ENCODE assay signal across 13 mouse cellular contexts in the genomic region with DNA sequence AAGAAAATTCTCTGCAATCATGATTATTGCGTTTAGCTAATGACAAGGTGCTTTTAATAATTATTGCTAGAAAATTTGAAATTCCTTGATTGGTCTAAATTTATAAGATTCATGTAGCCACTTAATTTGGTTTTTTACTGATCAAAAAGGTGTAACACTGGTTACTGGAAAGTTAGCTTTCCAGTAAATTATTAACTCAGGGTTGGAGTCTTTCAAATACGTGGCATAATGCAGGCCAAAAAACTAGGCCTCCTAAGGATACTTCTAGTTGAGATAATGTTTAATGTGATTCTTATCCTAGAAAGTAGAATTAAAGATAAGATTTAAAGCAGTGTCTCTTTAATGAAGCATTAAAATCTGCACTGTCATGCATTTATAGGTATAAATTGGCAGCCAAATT. TPM values are rescaled to one million over a fixed set of nuclear protein-coding genes. Genes with fewer than 3 reads are reported as not detected.
DNase-seq lines count a peak whose midpoint lies in the region; TF ChIP-seq lines count a peak whose summit lies in the region.
"Not testable (repeated sequence)": the region's sequence is repeated elsewhere in the genome, so short reads cannot be mapped to it uniquely, and the experiment has no call there.
"Had no signal": no experiment of that assay in that cellular context is flagged by ENCODE, and none has a peak within 500 bp of the region (broad histone marks: within the 10 kb centered on the region; RNA-seq: fewer than 3 reads in every experiment).

No protein-coding gene starts in this region.

- not testable (repeated sequence) for H3K79me2 ChIP-seq in liver, adult 2 months (ENCODE audit: control insufficient read depth, insufficient read depth, low read length)

- 44% methylated on average over 2 of the region's 2 CpGs for WGBS in kidney, adult 2 months
- 25% methylated on average over 2 of the region's 2 CpGs for WGBS in liver, adult 2 months

- peak; percentile 56 for DNase-seq in kidney, adult 2 months
- DNase-seq in kidney, adult 9 months = peak; percentile 37
- DNase-seq in liver, adult 2 months (ENCODE audit: extremely low read depth, low read depth, low spot score) = peak; percentile 85

- peaks cover 17% of the 10 kb centered on the region for H3K9me3 ChIP-seq in ES-Bruce4 (replicated peaks; ENCODE audit: control insufficient read depth, insufficient read depth, low read length, poor library complexity, severe bottlenecking)

- not testable (repeated sequence) for H3K4me1 ChIP-seq in ES-Bruce4 (ENCODE audit: control insufficient read depth, insufficient read depth, low read length); kidney, adult 2 months (ENCODE audit: control insufficient read depth, insufficient read depth, low read length); liver, adult 2 months (ENCODE audit: control insufficient read depth, insufficient read depth, low read length)

- H3K27me3 ChIP-seq in ES-Bruce4 (ENCODE audit: control insufficient read depth, insufficient read depth, low read length, poor library complexity, severe bottlenecking); kidney, adult 2 months (replicated peaks; ENCODE audit: control insufficient read depth, insufficient read depth, low read length); liver, adult 2 months (ENCODE audit: control insufficient read depth, insufficient read depth, low read length): not testable (repeated sequence)

- TF ChIP-seq EP300 in ES-Bruce4 (IDR thresholded peaks at IDR 0.05; ENCODE audit: insufficient read depth, low read depth, low read length) = not testable (repeated sequence)

- peak overlapping the region; percentile 100 for H3K27ac ChIP-seq in ES-Bruce4 (ENCODE audit: insufficient read depth, low read length)
- not testable (repeated sequence) for H3K27ac ChIP-seq in kidney, adult 2 months (ENCODE audit: insufficient read depth, low read depth, low read length)
- H3K27ac ChIP-seq in liver, adult 2 months (replicated peaks; ENCODE audit: insufficient read depth, low read depth, low read length) = 0 out of 2 replicates have a peak overlapping the region, but pooled peaks have one; percentile 35

- TF ChIP-seq CTCF in ES-Bruce4 (IDR thresholded peaks at IDR 0.05; ENCODE audit: low read depth, low read length); kidney, adult 2 months (conservative IDR thresholded peaks at IDR 0.05; ENCODE audit: insufficient read depth, insufficient read length, low read depth, low read length); liver, adult 2 months (IDR thresholded peaks at IDR 0.05; ENCODE audit: low read depth, low read length): not testable (repeated sequence)

- not testable (repeated sequence) for H3K4me3 ChIP-seq in ES-Bruce4 (ENCODE audit: low read depth, low read length); kidney, adult 2 months (ENCODE audit: insufficient read depth, low read depth, low read length); liver, adult 2 months (ENCODE audit: insufficient read depth, low read depth, low read length)

- peak overlapping the region; percentile 96 for H3K9ac ChIP-seq in ES-Bruce4 (ENCODE audit: low read depth, poor library complexity, severe bottlenecking)
- H3K9ac ChIP-seq in liver, adult 2 months (ENCODE audit: low read depth, low read length) = not testable (repeated sequence)

- H3K36me3 ChIP-seq in ES-Bruce4 (ENCODE audit: control insufficient read depth, insufficient read depth, low read length, poor library complexity, severe bottlenecking); kidney, adult 2 months (ENCODE audit: control insufficient read depth, insufficient read depth, low read length); liver, adult 2 months (ENCODE audit: control insufficient read depth, insufficient read depth, low read length): not testable (repeated sequence)

- TF ChIP-seq POLR2A in ES-Bruce4 (IDR thresholded peaks at IDR 0.05; ENCODE audit: insufficient read depth, low read length); kidney, adult 2 months (IDR thresholded peaks at IDR 0.05; ENCODE audit: low read depth, low read length); liver, adult 2 months (IDR thresholded peaks at IDR 0.05; ENCODE audit: extremely low read depth, insufficient read depth, low read length): not testable (repeated sequence)

RNA-seq across cellular contexts. Expression of gene Serpina3n, which starts 28.2 kb away (rescaled TPM):
- polyA plus RNA-seq in ES-Bruce4 (2011; ENCODE audit: insufficient read depth, insufficient read length, low read depth, missing spikeins) = 0.94 and 0.99 TPM in 2 replicates
- polyA plus RNA-seq in kidney, adult 2 months (2012; rRNA removed) = 3.4 and 3.8 TPM in 2 replicates
- 169 and 210 TPM in 2 replicates for total RNA-seq in liver, adult 2 months (2014; rRNA removed)
- 377 and 464 TPM in 2 replicates for polyA plus RNA-seq in liver, adult 2 months (2012; rRNA removed)
- total RNA-seq: CH12.LX, G1E, MEL had no signal
- polyA plus RNA-seq: activated CD4-positive, CD25-positive, alpha-beta regulatory T cell, adult 4 months; C2C12; CD4-positive, CD25-positive, alpha-beta regulatory T cell, adult 4 months; G1E had no signal

RNA-seq across cellular contexts. Expression of gene Serpina3k, which starts 40.1 kb away (rescaled TPM):
- not detected in 2 replicates for polyA plus RNA-seq in ES-Bruce4 (2011; ENCODE audit: insufficient read depth, insufficient read length, low read depth, missing spikeins)
- polyA plus RNA-seq in kidney, adult 2 months (2012; rRNA removed) = 0.26 TPM in 1 of 2 replicates, not detected in the other
- total RNA-seq in liver, adult 2 months (2014; rRNA removed) = 10,536 and 14,457 TPM in 2 replicates
- polyA plus RNA-seq in liver, adult 2 months (2012; rRNA removed) = 2,986 and 3,416 TPM in 2 replicates
- total RNA-seq: CH12.LX, G1E, MEL had no signal
- polyA plus RNA-seq: activated CD4-positive, CD25-positive, alpha-beta regulatory T cell, adult 4 months; brain, embryonic 14.5 days; C2C12; CD4-positive, CD25-positive, alpha-beta regulatory T cell, adult 4 months; cerebellum, adult 2 months; G1E; Patski had no signal

RNA-seq across cellular contexts. Expression of gene Serpina3m, which starts 40.1 kb away (rescaled TPM):
- 6.1 and 7.0 TPM in 2 replicates for polyA plus RNA-seq in ES-Bruce4 (2011; ENCODE audit: insufficient read depth, insufficient read length, low read depth, missing spikeins)
- polyA plus RNA-seq in kidney, adult 2 months (2012; rRNA removed) = 0.07 TPM in 1 of 2 replicates, not detected in the other
- total RNA-seq in liver, adult 2 months (2014; rRNA removed) = 623 and 783 TPM in 2 replicates
- 260 and 302 TPM in 2 replicates for polyA plus RNA-seq in liver, adult 2 months (2012; rRNA removed)
- total RNA-seq: CH12.LX, G1E, MEL had no signal
- polyA plus RNA-seq: activated CD4-positive, CD25-positive, alpha-beta regulatory T cell, adult 4 months; brain, embryonic 14.5 days; C2C12; CD4-positive, CD25-positive, alpha-beta regulatory T cell, adult 4 months; cerebellum, adult 2 months; G1E had no signal

Comparison
In these comparisons a context has a peak if more than half of its experiments do, and no peak if none do; other contexts are left out.
1. RNA of gene Serpina3n, which starts 28.2 kb away (polyA plus RNA-seq): 377 to 464 TPM in liver, adult 2 months; 3.4 to 3.8 TPM in kidney, adult 2 months and 0.94 to 0.99 TPM in ES-Bruce4; every median in the first group is over 10 times any median in the second.
2. RNA of gene Serpina3k, which starts 40.1 kb away (polyA plus RNA-seq): 2,986 to 3,416 TPM in liver, adult 2 months; 0.26 TPM in kidney, adult 2 months and not detected in ES-Bruce4; every median in the first group is over 1,000 times any median in the second.
3. RNA of gene Serpina3m, which starts 40.1 kb away (polyA plus RNA-seq): 260 to 302 TPM in liver, adult 2 months; 6.1 to 7.0 TPM in ES-Bruce4 and 0.07 TPM in kidney, adult 2 months; every median in the first group is over 10 times any median in the second.
4. Peak in every context shown above with its lines, with median percentiles within 50 percentile points of each other: DNase-seq.